Mouse (Mus musculus): Measurements from ENCODE around the gene Miga1. TPM values are rescaled to one million over a fixed set of nuclear protein-coding genes. Genes with fewer than 3 reads are reported as not detected.

Gene Miga1
- polyA plus RNA-seq, 1 experiment from 2014 or later: 19.4 TPM

DNA sequence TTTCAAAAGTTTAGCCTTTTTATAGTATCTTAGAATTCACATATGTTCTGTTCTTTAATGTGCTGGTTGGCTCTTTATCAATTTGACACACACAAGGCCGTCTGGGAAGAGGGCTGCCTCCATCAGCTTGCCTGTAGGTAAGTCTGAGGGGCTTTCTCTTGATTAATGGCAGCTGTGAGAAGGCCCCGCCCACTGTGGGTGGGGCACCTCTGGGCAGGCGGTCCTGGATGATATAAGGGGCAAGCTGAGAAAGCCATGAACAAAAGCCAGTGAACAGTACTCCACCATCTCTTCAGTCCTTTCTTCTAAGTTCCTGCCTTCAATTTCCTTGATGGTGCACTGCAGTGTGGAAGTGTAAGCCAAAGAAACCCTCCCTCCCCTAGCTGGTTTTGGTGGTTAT lies 58.1 kb downstream of the Miga1 start:
- H3K9ac ChIP-seq: no peak overlapping the region
- H3K4me2 ChIP-seq: no peak overlapping the region
- H3K4me1 ChIP-seq: peaks cover 11% of the 10 kb centered on the region
- H3K27me3 ChIP-seq: no peaks in the 10 kb centered on the region
- H3K27ac ChIP-seq: no peak overlapping the region
- no peak overlapping the region for H3K4me3 ChIP-seq
- no peak for ATAC-seq (ENCODE audit: insufficient number of reproducible peaks, insufficient read depth, low FRiP score, low TSS enrichment, low read depth)
- no peaks in the 10 kb centered on the region for H3K9me3 ChIP-seq
- WGBS: 22% methylated on average over 3 of the region's 3 CpGs
- H3K36me3 ChIP-seq: peaks cover 50% of the 10 kb centered on the region

DNA sequence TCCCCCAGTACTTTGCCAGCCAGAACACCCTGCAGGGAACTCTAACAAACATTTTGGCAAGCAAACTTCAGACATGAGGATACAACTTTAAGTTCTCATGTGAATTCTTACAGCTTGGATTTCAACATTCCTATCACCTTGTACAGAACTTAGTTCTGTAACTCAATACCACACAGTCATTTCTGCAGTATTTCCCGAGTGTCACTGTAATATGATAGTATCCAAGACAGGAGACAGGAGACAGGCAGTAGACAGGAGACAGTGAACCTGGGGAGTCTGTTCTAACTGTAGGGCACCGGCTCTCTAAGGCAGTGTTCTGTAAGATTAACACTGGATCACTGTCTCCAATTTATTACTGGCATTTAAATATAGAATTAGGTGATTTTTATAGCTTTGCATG lies 61.8 kb downstream of the Miga1 start:
- 21% methylated on average over 2 of the region's 2 CpGs for WGBS
- no peaks in the 10 kb centered on the region for H3K9me3 ChIP-seq
- H3K4me3 ChIP-seq: no peak overlapping the region
- no peak overlapping the region for H3K9ac ChIP-seq
- H3K4me1 ChIP-seq: peaks cover 11% of the 10 kb centered on the region
- no peak for ATAC-seq (ENCODE audit: insufficient number of reproducible peaks, insufficient read depth, low FRiP score, low TSS enrichment, low read depth)
- peaks cover 38% of the 10 kb centered on the region for H3K36me3 ChIP-seq
- no peak overlapping the region for H3K4me2 ChIP-seq
- H3K27me3 ChIP-seq: no peaks in the 10 kb centered on the region
- no peak overlapping the region for H3K27ac ChIP-seq

DNA sequence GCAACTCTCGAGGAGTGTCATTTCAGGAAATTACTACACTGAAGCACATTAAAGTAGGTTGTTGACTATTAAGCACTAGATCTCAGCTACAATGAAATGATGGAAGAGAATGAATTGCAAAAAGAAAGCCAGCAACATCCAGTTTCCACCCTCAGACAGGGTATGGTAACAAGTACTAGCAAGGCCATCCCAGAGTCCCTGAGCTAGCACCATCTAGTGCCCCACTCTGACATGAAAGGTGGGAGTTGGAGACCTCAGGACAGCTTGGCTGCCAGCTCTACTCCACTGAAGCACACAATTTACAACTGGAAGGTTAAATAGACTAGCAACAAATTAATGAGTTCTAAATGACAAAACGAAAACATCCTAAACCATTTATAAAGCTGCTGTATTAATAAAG lies 62.3 kb downstream of the Miga1 start:
- no peak overlapping the region for H3K4me3 ChIP-seq
- 87% methylated on average over 2 of the region's 2 CpGs for WGBS
- no peak overlapping the region for H3K9ac ChIP-seq
- H3K4me1 ChIP-seq: peaks cover 11% of the 10 kb centered on the region
- H3K36me3 ChIP-seq: peaks cover 34% of the 10 kb centered on the region
- H3K9me3 ChIP-seq: no peaks in the 10 kb centered on the region
- H3K27me3 ChIP-seq: no peaks in the 10 kb centered on the region
- no peak overlapping the region for H3K4me2 ChIP-seq
- no peak overlapping the region for H3K27ac ChIP-seq
- ATAC-seq (ENCODE audit: insufficient number of reproducible peaks, insufficient read depth, low FRiP score, low TSS enrichment, low read depth): no peak

DNA sequence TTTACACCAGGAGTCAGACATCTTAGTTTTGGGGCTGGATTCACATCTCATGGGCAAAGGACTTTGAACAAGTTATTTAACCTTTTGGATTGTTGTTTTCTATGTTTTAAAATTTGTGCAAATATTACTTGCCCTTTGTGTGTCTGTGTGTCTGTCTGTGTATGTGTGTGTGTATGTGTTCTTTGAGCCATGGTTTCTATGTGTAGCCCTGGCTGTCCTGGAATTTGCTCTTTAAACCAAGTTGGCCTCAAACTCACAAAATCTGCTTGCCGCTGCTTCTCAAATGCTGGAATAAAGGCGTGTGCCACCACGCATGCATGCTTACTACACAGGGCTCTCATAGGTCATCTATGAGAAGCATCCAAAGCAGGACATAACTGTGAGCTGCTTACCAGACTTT lies 63.3 kb downstream of the Miga1 start:
- WGBS: 95% methylated on average over 3 of the region's 3 CpGs
- H3K9ac ChIP-seq: no peak overlapping the region

DNA sequence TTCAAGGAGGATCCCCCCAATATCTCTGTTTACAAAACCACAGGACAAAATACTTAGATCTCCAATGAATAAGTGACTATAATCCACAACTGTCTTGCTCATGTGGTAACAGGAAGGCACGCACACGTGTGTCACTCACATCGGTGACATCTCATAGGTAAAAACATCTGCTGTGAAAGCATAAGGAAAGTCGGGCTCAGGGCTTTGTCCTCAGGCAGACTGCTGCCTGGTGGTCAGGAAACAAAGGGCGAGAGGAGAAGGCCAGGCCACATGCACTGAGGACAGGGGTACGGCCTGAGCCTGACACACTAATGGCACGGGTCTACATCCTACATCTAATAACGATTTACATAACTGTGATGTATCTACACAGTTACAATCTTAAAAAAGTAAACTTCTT lies 65.2 kb downstream of the Miga1 start:
- no peaks in the 10 kb centered on the region for H3K9me3 ChIP-seq
- 73% methylated on average over 8 of the region's 8 CpGs for WGBS
- no peak overlapping the region for H3K4me3 ChIP-seq
- no peak overlapping the region for H3K9ac ChIP-seq
- ATAC-seq (ENCODE audit: insufficient number of reproducible peaks, insufficient read depth, low FRiP score, low TSS enrichment, low read depth): no peak
- peaks cover 17% of the 10 kb centered on the region for H3K36me3 ChIP-seq
- no peaks in the 10 kb centered on the region for H3K27me3 ChIP-seq
- H3K4me1 ChIP-seq: peaks cover 9% of the 10 kb centered on the region
- no peak overlapping the region for H3K4me2 ChIP-seq
- no peak overlapping the region for H3K27ac ChIP-seq

More for the DNA sequence above, 63.3 kb downstream of the Miga1 start:
- Histone ChIP-seq H3K36me3 (peaks cover 27% of the 10 kb centered on the region), H3K4me2 (no peak overlapping the region), H3K4me3 (no peak overlapping the region), H3K27me3 (no peaks in the 10 kb centered on the region), H3K4me1 (peaks cover 9% of the 10 kb centered on the region), H3K27ac (no peak overlapping the region), H3K9me3 (no peaks in the 10 kb centered on the region)
- ATAC-seq (ENCODE audit: insufficient number of reproducible peaks, insufficient read depth, low FRiP score, low TSS enrichment, low read depth): no peak

DNA sequence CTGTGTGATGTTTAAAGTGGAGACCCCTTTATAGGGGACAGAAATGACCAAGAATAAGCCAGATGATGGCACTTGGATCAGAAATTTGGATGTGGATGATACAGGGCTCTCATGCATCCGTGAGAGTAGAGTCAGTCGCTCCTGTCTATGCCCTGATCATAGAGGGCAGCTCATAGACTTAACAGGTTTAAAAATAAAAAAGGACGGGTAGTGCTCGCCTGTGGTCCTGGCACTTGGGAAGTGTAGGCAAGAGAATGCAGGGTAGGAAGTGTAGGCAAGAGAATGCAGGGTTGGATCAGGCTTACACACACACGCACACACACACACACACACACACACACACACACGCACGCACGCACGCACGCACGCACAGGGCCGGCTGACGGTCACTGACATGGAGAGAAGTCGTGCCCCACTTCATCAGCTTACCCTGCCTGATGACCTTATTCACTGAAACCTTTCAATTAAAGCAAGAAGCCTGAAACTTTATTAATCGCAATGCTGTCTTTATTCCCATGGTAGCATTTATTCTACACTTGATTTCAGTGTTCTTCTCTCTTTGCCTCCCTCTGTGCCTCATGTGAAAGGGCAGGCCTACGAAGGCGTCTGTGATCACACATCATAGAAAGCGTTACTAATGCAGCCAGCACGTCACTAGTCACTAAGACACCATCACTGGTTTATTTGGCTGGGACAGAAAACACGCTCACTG lies 67.1 kb downstream of the Miga1 start:
- 0 out of 2 replicates have a peak, but pooled peaks cover under 1% of the 10 kb centered on the region for H3K27me3 ChIP-seq
- ATAC-seq (ENCODE audit: insufficient number of reproducible peaks, insufficient read depth, low FRiP score, low TSS enrichment, low read depth): no peak
- H3K4me3 ChIP-seq: no peak overlapping the region
- H3K36me3 ChIP-seq: peaks cover 17% of the 10 kb centered on the region
- H3K4me1 ChIP-seq: peaks cover 4% of the 10 kb centered on the region; the same call in 1 of the 2 replicates
- no peak overlapping the region for H3K27ac ChIP-seq
- H3K9me3 ChIP-seq: no peaks in the 10 kb centered on the region
- 88% methylated on average over 20 of the region's 20 CpGs for WGBS
- no peak overlapping the region for H3K9ac ChIP-seq
- no peak overlapping the region for H3K4me2 ChIP-seq

DNA sequence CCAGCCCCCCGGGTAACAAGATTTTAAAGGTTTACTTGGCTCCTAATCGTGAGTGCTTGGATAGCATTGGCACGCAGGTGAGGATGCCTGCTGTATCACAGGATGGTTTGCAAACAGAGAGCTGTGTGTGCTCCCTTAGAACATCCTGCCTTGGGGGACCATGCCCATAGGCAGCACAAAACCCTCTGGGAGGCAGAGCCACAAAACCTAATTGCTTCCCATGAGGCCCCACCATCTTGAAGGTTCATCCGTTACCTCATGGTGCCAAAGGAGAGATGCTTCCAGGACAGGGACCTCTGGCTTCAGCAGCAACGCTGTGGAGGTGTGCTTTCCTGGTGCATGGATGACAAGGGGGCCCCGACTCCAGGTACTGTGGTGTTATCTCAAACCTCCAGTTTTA lies 68.3 kb downstream of the Miga1 start:
- H3K36me3 ChIP-seq: peaks cover 14% of the 10 kb centered on the region
- no peak overlapping the region for H3K4me3 ChIP-seq
- no peaks in the 10 kb centered on the region for H3K4me1 ChIP-seq
- no peak overlapping the region for H3K9ac ChIP-seq
- peaks cover 13% of the 10 kb centered on the region; the same call in 1 of the 2 replicates for H3K27me3 ChIP-seq
- H3K9me3 ChIP-seq: no peaks in the 10 kb centered on the region
- no peak overlapping the region for H3K27ac ChIP-seq
- ATAC-seq (ENCODE audit: insufficient number of reproducible peaks, insufficient read depth, low FRiP score, low TSS enrichment, low read depth): no peak
- WGBS: 83% methylated on average over 6 of the region's 6 CpGs
- no peak overlapping the region for H3K4me2 ChIP-seq

DNA sequence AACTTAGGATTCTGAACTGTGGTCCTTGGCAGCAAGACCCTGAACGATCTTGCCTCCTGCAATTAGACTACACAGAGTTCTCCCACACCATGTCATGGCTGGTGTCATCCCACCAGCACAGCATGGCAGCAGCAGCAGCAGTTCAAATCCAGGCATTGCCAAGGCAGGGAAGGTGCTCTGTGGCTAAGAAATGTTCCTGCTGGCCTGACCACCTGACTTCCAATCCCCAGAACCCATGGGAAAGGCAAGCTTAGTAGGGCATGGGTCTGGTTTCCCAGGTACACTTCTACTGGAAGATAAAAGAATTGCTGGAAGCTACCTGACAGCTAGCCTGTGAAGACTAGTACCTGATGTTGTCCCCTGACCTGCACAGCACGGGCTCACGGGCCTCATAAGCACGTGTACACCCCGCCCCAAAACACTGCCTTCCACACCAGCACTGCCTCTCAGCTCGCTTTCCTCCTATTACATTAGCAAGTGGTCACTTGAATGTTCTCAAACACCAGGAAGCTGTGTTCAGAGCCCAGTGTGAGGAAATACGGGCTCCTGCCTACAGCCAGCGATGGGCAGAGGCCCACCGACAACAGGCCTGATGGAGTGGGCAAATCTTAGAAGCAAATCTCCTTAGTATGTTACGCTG lies 69.0 kb downstream of the Miga1 start:
- peaks cover 7% of the 10 kb centered on the region for H3K36me3 ChIP-seq
- no peak overlapping the region for H3K9ac ChIP-seq
- H3K4me3 ChIP-seq: no peak overlapping the region
- peaks cover 20% of the 10 kb centered on the region for H3K27me3 ChIP-seq
- no peak for ATAC-seq (ENCODE audit: insufficient number of reproducible peaks, insufficient read depth, low FRiP score, low TSS enrichment, low read depth)
- H3K4me2 ChIP-seq: no peak overlapping the region
- 89% methylated on average over 10 of the region's 10 CpGs for WGBS
- no peaks in the 10 kb centered on the region for H3K9me3 ChIP-seq
- H3K4me1 ChIP-seq: peaks cover 5% of the 10 kb centered on the region; the same call in 1 of the 2 replicates
- no peak overlapping the region for H3K27ac ChIP-seq

DNA sequence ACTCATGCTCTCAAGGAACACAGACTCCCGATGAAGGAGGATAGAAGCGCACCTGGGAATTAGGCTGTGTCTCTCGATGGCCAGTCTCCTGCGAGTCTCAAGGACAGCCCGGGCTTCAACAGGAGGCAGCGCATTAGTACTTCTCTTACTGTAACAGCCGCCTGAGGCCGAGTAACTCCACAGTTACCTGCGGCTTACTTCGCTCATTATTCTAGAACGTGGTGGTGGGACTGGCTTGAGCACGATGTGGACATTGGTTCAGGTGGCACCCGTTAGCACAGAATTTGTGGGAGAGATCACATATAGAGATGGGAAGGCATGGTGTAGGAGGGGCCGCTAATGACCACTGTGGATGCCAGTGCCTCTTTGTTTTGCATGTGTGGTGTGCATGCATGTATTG lies 72.1 kb downstream of the Miga1 start:
- Histone ChIP-seq H3K4me1 (peaks cover 16% of the 10 kb centered on the region), H3K9me3 (no peaks in the 10 kb centered on the region), H3K27me3 (peaks cover 41% of the 10 kb centered on the region), H3K4me3 (no peak overlapping the region), H3K36me3 (0 out of 2 replicates have a peak, but pooled peaks cover 2% of the 10 kb centered on the region), H3K4me2 (no peak overlapping the region), H3K9ac (no peak overlapping the region), H3K27ac (no peak overlapping the region)
- WGBS: 88% methylated on average over 14 of the region's 14 CpGs
- no peak for ATAC-seq (ENCODE audit: insufficient number of reproducible peaks, insufficient read depth, low FRiP score, low TSS enrichment, low read depth)

DNA sequence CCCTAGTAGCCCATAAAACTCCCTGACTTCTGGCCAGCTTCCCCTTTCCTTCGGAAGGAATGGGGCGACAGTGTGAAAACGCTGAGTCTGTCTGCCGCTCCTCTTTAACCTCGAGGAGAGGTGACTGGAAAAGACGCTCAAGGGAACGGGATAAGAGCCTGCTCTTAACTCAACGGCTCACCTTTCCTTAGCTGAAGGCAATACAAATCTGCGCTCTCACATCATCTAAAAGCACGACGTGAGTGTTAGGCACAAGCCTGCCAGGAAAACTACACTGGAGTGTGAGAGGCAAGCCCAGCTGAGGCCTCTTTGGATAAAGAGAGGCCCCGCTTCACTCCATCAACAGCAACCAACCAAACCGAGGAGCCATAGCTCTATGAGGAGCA lies 74.2 kb downstream of the Miga1 start, which contains the start of gene Nexn:
Gene Nexn (minus strand): TSS at position 315 of the 386 bp plus-strand sequence.
- Histone ChIP-seq H3K4me2 (peak within 1 kb of the TSS; percentile 97), H3K9ac (peak within 1 kb of the TSS; percentile 84), H3K9me3 (no peaks in the 10 kb centered on the region), H3K4me3 (peak within 1 kb of the TSS; percentile 64), H3K27me3 (peaks cover 59% of the 10 kb centered on the region), H3K36me3 (no peaks in the 10 kb centered on the region), H3K4me1 (peaks cover 28% of the 10 kb centered on the region), H3K27ac (peak within 1 kb of the TSS; percentile 51)
- 4% methylated on average over 13 of the region's 13 CpGs for WGBS
- ATAC-seq (ENCODE audit: insufficient number of reproducible peaks, insufficient read depth, low FRiP score, low TSS enrichment, low read depth): no peak

DNA sequence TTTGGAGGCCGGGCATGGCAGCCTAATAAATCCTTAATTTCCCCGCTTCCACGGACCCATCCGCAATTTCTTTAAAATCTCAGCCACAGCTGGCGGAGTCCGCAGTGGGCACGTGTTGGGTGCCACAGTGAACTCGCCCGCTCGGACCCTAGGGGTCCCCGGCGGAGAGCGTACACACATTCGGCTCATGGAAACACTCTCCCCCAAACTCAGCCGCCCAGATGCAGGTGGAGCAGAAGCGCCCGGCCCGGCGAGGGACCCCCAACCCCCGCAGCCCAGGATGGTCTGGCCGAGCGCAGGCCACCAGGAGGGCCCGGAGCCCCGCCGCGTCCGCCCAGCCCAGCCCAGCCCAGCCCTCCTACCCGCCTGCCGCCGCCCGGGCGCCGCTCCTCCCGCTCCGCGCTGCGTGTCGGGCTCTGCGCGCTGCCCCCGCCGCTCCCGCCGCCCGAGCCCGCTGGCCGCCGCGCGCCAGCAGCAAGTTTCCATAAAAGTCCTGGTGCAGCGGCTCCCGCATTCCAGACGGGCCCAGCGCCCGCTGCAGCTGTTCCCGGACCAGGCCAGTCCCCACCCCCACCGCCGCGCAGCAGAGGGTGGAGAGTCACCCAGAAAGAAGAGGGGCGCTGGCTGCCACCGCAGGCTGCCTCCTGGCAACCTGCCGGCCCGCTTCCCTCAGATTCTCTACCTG lies 74.7 kb downstream of the Miga1 start:
- WGBS: under 1% methylated on average over 63 of the region's 63 CpGs
- peak overlapping the region; percentile 97 for H3K4me2 ChIP-seq
- peak overlapping the region; percentile 51; the same call in 1 of the 2 replicates for H3K27ac ChIP-seq
- peaks cover 28% of the 10 kb centered on the region for H3K4me1 ChIP-seq
- H3K4me3 ChIP-seq: peak overlapping the region; percentile 64
- ATAC-seq (ENCODE audit: insufficient number of reproducible peaks, insufficient read depth, low FRiP score, low TSS enrichment, low read depth): peak; percentile 85
- peaks cover 59% of the 10 kb centered on the region for H3K27me3 ChIP-seq
- no peaks in the 10 kb centered on the region for H3K9me3 ChIP-seq
- H3K36me3 ChIP-seq: no peaks in the 10 kb centered on the region
- peak overlapping the region; percentile 84 for H3K9ac ChIP-seq

All from embryonic facial prominence, embryonic 13.5 days (tissue).